Mouse (Mus musculus) heart, adult 2 months (tissue): Measurements from ENCODE around the gene Tex2. TPM values are rescaled to one million over a fixed set of nuclear protein-coding genes. Genes with fewer than 3 reads are reported as not detected.
A peak's percentile ranks its signal among the peaks of the same experiment; 100 is the strongest.
"Not testable (repeated sequence)": the region's sequence is repeated elsewhere in the genome, so short reads cannot be mapped to it uniquely, and the experiment has no call there.

ENCODE experiments used
- DNase-seq, 2 experiments: peaks; one replicate each; pipeline ENCODE4 v3.0.0; 2021
- H3K27ac ChIP-seq: fragments of 200-600 bp; 2 replicates; pipeline ENCODE4 v1.8.1; 2022
- H3K27me3 ChIP-seq: fragments of 200-500 bp; 2 replicates; pipeline ENCODE4 v1.6.1; 2012; ENCODE audit warnings: mild to moderate bottlenecking, low read length, inconsistent platforms, mixed read lengths; ENCODE audit not compliant: control insufficient read depth, insufficient read depth
- H3K36me3 ChIP-seq: fragments of 200-500 bp; 2 replicates; pipeline ENCODE4 v1.6.1; 2012; ENCODE audit warnings: low read length, inconsistent platforms; ENCODE audit not compliant: control insufficient read depth, insufficient read depth
- H3K4me1 ChIP-seq: fragments of 200-500 bp; 2 replicates; pipeline ENCODE4 v1.6.1; 2011; ENCODE audit warnings: low read length; ENCODE audit not compliant: control insufficient read depth, insufficient read depth
- H3K4me3 ChIP-seq: fragments of 200-600 bp; 2 replicates; pipeline ENCODE4 v1.8.1; 2022
- H3K79me2 ChIP-seq: fragments of 200-500 bp; replicated peaks from 2 replicates; pipeline ENCODE4 v1.6.1; 2012; ENCODE audit warnings: mild to moderate bottlenecking, inconsistent platforms, low read length, moderate library complexity, mixed read lengths; ENCODE audit not compliant: control insufficient read depth, insufficient read depth
- H3K9ac ChIP-seq: fragments of 200-500 bp; 2 replicates; pipeline ENCODE4 v1.6.1; 2012; ENCODE audit warnings: low read depth, mild to moderate bottlenecking, control low read depth, inconsistent platforms, low read length, mixed read lengths
- CTCF ChIP-seq: fragments of 200-600 bp; IDR thresholded peaks from 2 replicates; pipeline ENCODE4 v1.8.1; 2022; ENCODE audit warnings: antibody characterized with exemption, mild to moderate bottlenecking, moderate library complexity
- EP300 ChIP-seq: fragments of 200-500 bp; IDR thresholded peaks from 2 replicates; pipeline ENCODE4 v1.6.1; 2011; ENCODE audit warnings: low read depth, low read length, control low read depth; ENCODE audit not compliant: insufficient read depth
- POLR2A ChIP-seq: fragments of 200-500 bp; IDR thresholded peaks from 2 replicates; pipeline ENCODE4 v1.6.1; 2011; ENCODE audit warnings: mild to moderate bottlenecking, low read depth, low read length, control low read depth; ENCODE audit not compliant: insufficient read depth
- WGBS: fragments of 180-500 bp; shearing (Covaris S2); methylation state at CpG from one replicate; pipeline ENCODE4 v1.1.7; 2018; 5-methylcytosine and 5-hydroxymethylcytosine counted together
- intact Hi-C: fragments of 180-260 bp; cut with DNase I; formaldehyde crosslinking; loops from one replicate; pipeline ENCODE4 v1.15.1; 2025
- polyA plus RNA-seq: library from polyadenylated mRNA; depleted of rRNA; stranded (reverse); fragments of >200 nt; gene quantifications from 2 replicates; pipeline ENCODE4 v1.2.3, GENCODE M21; 2012
- total RNA-seq, 2 experiments: library from RNA; stranded (reverse); gene quantifications; 2 replicates each; pipeline ENCODE4 v1.2.3; 2021

The Tex2 gene
- total and polyA plus RNA-seq, 3 experiments = 17.2 to 46.8 (median 42.5) TPM

DNA sequence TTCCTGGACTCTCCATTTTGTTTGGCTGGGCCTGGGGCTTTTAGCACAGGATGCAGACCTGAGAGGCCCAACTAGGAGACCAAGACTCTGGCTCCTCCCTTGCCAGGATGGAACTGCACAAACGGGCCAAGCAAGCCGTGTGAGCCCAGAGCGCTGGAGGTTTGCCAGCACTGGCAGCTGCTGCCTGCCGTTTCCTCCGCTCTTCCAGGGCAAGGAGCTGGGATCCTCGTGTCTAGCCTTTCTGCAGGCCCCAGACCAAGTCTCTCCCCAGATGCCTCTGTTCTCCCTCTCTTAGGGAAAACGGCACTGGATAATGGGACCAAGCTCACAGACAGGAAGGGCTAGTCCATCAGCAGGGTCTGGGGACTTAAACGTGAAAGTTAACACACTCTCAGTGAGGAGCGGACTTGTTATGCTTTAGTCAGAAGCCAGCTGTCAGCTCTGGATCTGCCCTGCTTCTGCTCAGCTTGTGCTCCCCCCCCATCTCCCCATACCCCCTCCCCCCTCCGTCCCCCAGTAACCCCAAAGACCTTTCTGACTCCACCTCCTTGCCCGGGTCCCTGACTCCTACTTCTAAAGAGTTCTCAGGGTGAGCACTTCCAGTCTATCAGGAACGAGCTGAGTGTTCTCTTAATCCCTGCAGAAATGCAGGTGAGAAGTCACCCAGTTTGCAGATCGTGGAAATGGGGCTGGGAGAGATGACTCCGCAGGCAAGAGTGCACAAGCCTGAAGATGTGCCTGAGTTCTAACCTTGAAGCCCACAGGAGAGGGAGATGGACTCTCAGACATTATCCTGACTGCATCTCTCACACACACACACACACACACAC lies 45.0 kb upstream of the Tex2 start:
- no peak overlapping the region for H3K4me3 ChIP-seq
- no peaks in the 10 kb centered on the region for H3K27me3 ChIP-seq
- intact Hi-C loops = loop anchor here (2.0 kb wide), 1 partner anchor 55 kb away; no protein-coding TSS in a partner anchor
- H3K9ac ChIP-seq = 0 out of 2 replicates have a peak overlapping the region, but pooled peaks have one; percentile 2
- H3K79me2 ChIP-seq = no peaks in the 10 kb centered on the region
- TF ChIP-seq CTCF = no peak
- TF ChIP-seq POLR2A = 0 out of 2 replicates have a peak, but pooled peaks have one; percentile 41
- peak; percentile 83; the same call in 1 of the 2 replicates for TF ChIP-seq EP300
- WGBS = 13% methylated on average over 14 of the region's 14 CpGs
- H3K27ac ChIP-seq = peak overlapping the region; percentile 87
- DNase-seq = peak; percentile 86 to 89
- peaks cover 25% of the 10 kb centered on the region for H3K36me3 ChIP-seq
- H3K4me1 ChIP-seq = peaks cover 33% of the 10 kb centered on the region

DNA sequence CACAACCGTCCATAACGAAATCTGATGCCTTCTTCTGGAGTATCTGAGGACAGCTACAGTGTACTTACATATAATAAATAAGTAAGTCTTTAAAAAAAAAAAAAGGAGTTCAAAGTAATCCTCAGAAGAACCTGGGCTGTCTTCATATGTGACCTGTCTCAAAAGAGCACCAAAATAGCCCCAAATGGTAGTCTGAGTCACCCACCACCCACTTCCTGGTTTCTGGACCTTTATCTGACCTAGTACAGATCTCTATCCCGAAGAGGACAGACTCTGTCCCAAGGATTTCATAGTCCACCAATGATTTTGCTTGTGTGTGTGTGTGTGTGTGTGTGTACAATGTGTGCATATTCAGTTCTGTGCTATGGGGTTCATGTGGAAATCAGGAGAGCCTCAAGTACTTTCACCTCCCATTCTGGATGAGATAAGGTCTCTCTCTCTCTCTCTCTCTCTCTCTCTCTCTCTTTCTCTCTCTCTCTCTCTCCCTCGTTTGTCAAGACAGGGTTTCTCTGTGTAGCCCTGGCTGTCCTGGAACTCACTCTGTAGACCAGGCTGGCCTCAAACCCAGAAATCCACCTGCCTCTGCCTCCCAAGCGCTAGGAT lies 43.8 kb upstream of the Tex2 start:
- H3K27me3 ChIP-seq, H3K79me2 ChIP-seq, H3K4me3 ChIP-seq, DNase-seq, intact Hi-C loops, H3K9ac ChIP-seq: not testable (repeated sequence)
- 73% methylated on average over 5 of the region's 5 CpGs for WGBS
- peaks cover 18% of the 10 kb centered on the region for H3K36me3 ChIP-seq
- H3K27ac ChIP-seq = peak overlapping the region; percentile 87
- H3K4me1 ChIP-seq = peaks cover 30% of the 10 kb centered on the region

DNA sequence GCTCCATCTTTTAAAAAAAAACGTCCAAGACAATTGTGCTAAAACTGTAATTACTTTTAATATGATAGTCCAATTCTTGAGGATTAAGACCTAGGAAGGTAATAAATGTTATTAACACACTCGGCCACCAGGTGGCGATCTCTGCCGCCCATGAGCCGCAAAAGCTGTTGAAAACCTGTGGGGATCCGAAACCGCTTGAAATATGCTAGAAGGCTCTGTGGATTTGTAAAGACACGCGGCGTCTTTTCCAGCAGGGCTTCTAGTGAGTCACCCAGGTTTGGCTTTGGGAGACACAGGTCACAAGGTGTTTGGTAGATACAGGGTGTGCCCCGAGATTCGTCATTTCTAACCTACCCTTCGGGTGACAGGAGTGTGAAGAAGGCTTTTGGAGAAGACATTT lies 35.1 kb upstream of the Tex2 start:
- H3K9ac ChIP-seq = no peak overlapping the region; the same call in 1 of the 2 replicates
- H3K27ac ChIP-seq = peak overlapping the region; percentile 55; the same call in 1 of the 2 replicates
- DNase-seq = peak; percentile 78 to 84
- intact Hi-C loops = loop anchor here (1.0 to 2.0 kb wide), 3 partner anchors 30 to 94 kb away; no protein-coding TSS in a partner anchor
- TF ChIP-seq EP300 (peak; percentile 87), CTCF (peak; percentile 89), POLR2A (no peak)
- H3K4me1 ChIP-seq = peaks cover 5% of the 10 kb centered on the region
- WGBS = 20% methylated on average over 13 of the region's 13 CpGs
- no peaks in the 10 kb centered on the region for H3K36me3 ChIP-seq
- H3K4me3 ChIP-seq = no peak overlapping the region
- H3K27me3 ChIP-seq = no peaks in the 10 kb centered on the region
- no peaks in the 10 kb centered on the region for H3K79me2 ChIP-seq

DNA sequence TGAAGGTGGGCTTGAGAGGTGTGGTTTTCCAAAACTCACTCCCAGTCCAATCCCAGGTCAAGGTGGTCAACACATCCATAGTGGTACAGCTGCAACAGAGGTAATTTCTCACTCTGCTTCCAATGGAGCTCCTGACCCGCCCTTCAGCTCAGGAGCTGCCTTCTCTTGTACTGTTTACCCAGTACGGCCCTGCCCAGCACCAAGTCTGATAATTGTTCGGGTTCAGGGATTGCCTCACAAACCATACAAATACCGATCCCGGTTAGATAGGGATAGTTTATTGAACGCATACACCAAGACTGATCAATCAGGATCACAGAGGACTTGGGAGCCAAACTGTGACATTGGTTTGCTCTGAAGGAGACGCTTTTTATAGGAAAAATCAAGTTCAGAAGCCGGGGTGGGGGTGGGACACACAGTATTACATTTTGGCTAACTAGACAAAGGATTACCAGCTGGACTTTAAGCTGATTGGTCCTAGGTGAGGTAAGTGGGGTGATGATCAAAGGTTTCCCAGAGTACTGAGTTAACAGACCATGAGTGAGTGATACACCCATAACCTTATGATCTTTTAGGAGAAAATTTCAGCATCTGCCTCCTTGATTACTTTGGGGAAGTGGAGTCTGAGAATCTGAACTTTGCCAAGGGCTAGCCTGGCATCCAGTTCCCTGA lies 29.9 kb upstream of the Tex2 start:
- Histone ChIP-seq H3K27ac (no peak overlapping the region), H3K9ac (no peak overlapping the region), H3K79me2 (no peaks in the 10 kb centered on the region), H3K4me3 (no peak overlapping the region), H3K4me1 (peaks cover 2% of the 10 kb centered on the region; the same call in 1 of the 2 replicates), H3K36me3 (no peaks in the 10 kb centered on the region), H3K27me3 (0 out of 2 replicates have a peak, but pooled peaks cover 1% of the 10 kb centered on the region)
- TF ChIP-seq CTCF (no peak), EP300 (no peak), POLR2A (no peak)
- 91% methylated on average over 8 of the region's 8 CpGs for whole genome bisulfite sequencing
- no peak for DNase-seq
- intact Hi-C loops = no loop called here

DNA sequence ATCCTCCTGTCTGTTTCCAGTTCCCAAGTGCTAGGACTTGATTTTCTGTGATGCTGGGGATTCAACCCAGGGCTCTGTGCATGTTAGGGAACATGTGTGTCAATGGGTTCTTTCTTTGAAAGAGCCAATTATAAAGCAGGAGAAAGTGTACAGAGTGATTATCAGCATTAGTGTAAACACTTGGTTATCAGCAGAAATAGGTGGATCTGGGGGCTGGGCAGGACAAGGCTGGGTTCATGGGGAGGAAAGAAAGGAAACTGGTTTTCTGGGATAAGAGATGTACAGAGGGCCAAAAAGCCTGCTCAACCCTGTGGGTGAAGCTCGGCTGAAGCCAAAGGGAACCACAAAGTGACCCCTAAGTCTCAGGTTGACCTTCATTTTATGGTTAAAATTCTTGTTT lies 28.4 kb upstream of the Tex2 start:
- TF ChIP-seq CTCF (no peak), EP300 (no peak)
- Histone ChIP-seq H3K27me3 (0 out of 2 replicates have a peak, but pooled peaks cover 1% of the 10 kb centered on the region), H3K9ac (no peak overlapping the region), H3K79me2 (no peaks in the 10 kb centered on the region), H3K4me3 (no peak overlapping the region), H3K4me1 (peaks cover 2% of the 10 kb centered on the region; the same call in 1 of the 2 replicates), H3K27ac (no peak overlapping the region), H3K36me3 (no peaks in the 10 kb centered on the region)
- intact Hi-C loops = no loop called here
- DNase-seq = no peak
- WGBS = 57% methylated on average over 1 of the region's 1 CpGs
